Mouse (Mus musculus) heart, embryonic 16.5 days (tissue): ENCODE measurements at regions not wholly inside any gene's neighbourhood (a gene's known extent, or its start where the extent isn't known, plus 50 kb on each side); places are given as distances from the start of the nearest gene placed in this dataset.

Experiments used
- ATAC-seq: fragments of 200-750 bp; cut with Nextera tagmentation; replicated peaks from 2 replicates; pipeline ENCODE4 v1.8.0; 2017; ENCODE audit warnings: moderate number of reproducible peaks; ENCODE audit not compliant: insufficient read depth, low FRiP score; ENCODE audit errors: extremely low read depth
- H3K27ac ChIP-seq: fragments of 300-500 bp; sonication (generic); 2 replicates; pipeline ENCODE4 v1.5.1; 2014; ENCODE audit warnings: mild to moderate bottlenecking, low read length, control low read depth, moderate library complexity
- H3K27me3 ChIP-seq: fragments of 300-500 bp; sonication (generic); 2 replicates; pipeline ENCODE4 v1.6.1; 2014; ENCODE audit warnings: low read length, mixed read lengths; ENCODE audit not compliant: control insufficient read depth, insufficient read depth
- H3K36me3 ChIP-seq: fragments of 300-500 bp; sonication (generic); 2 replicates; pipeline ENCODE4 v1.6.1; 2014; ENCODE audit not compliant: control insufficient read depth, insufficient read depth
- H3K4me1 ChIP-seq: fragments of 300-500 bp; sonication (generic); 2 replicates; pipeline ENCODE4 v1.6.1; 2014; ENCODE audit warnings: low read length, mixed read lengths; ENCODE audit not compliant: control insufficient read depth, insufficient read depth
- H3K4me2 ChIP-seq: fragments of 300-500 bp; sonication (generic); 2 replicates; pipeline ENCODE4 v1.6.1; 2014; ENCODE audit warnings: low read depth, mild to moderate bottlenecking, control low read depth, low read length
- H3K4me3 ChIP-seq: fragments of 300-500 bp; sonication (generic); 2 replicates; pipeline ENCODE4 v1.5.1; 2014; ENCODE audit warnings: mild to moderate bottlenecking, control low read depth, low read length
- H3K9ac ChIP-seq: fragments of 300-500 bp; sonication (generic); 2 replicates; pipeline ENCODE4 v1.6.1; 2014; ENCODE audit warnings: low read length, control low read depth
- H3K9me3 ChIP-seq: fragments of 300-500 bp; sonication (generic); replicated peaks from 2 replicates; pipeline ENCODE4 v1.6.1; 2016; ENCODE audit warnings: low read length; ENCODE audit not compliant: control insufficient read depth
- WGBS: fragments of 180-500 bp; shearing (Covaris S2); extraction: QIAGEN DNeasy Blood & Tissue Kit; methylation state at CpG from one replicate; pipeline ENCODE4 v1.1.7; 2014; 5-methylcytosine and 5-hydroxymethylcytosine counted together

GRCm38 (mm10) chr10:56782265-56782664 lies 405.1 kb downstream of the Gja1 start:
- no peaks in the 10 kb centered on the region for H3K9me3 ChIP-seq
- H3K27me3 ChIP-seq, result no peaks in the 10 kb centered on the region
- no peaks in the 10 kb centered on the region for H3K36me3 ChIP-seq
- 84% methylated on average over 2 of the region's 2 CpGs for WGBS
- H3K4me3 ChIP-seq, result no peak overlapping the region
- H3K4me1 ChIP-seq, result no peaks in the 10 kb centered on the region
- no peak overlapping the region for H3K27ac ChIP-seq
- H3K4me2 ChIP-seq, result no peak overlapping the region
- no peak for ATAC-seq
- H3K9ac ChIP-seq, result no peak overlapping the region

DNA sequence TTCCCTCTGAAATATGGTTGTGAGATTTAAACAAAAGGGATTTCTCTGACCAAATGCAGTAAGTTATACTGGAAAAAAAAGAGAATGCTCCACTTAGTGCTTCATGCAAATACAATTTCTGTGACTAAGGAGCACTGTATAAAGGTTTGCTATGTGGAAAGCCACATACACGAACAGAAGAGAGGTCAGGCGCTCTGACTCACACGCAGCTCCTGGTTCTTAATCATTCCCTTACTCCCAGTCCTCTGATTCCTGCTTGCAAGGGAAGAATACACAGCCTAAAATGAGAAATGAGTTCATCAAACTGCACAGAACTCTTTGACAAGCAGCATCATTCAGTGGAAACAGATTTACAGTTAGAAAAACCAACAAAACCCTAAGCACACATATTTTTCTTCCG lies 406.8 kb downstream of the Gja1 start:
- Histone ChIP-seq H3K27ac (no peak overlapping the region), H3K36me3 (no peaks in the 10 kb centered on the region), H3K4me2 (no peak overlapping the region), H3K9ac (no peak overlapping the region), H3K27me3 (no peaks in the 10 kb centered on the region), H3K9me3 (no peaks in the 10 kb centered on the region), H3K4me3 (no peak overlapping the region), H3K4me1 (no peaks in the 10 kb centered on the region)
- WGBS, result 86% methylated on average over 4 of the region's 4 CpGs
- no peak for ATAC-seq

DNA sequence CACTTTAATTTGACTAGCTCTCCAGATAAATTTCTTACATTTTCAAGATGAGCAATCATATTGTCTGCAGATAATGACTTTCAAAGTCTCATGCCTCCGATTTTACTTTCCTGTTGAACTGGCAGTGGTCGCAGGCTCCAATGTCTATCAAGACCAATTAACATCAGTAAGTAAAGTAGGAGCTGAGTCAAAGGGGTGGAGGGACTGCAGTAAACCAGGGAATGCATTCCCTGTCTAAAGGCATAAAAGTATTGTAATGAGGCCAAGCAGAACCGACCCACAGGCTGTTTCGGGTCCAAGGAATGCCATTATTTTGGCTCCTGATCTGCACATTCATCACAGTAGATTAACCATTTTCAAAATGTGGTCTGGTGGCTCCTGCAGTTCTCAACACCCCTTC lies 411.0 kb downstream of the Gja1 start:
- 77% methylated on average over 4 of the region's 4 CpGs for WGBS
- H3K9me3 ChIP-seq, result no peaks in the 10 kb centered on the region
- H3K27ac ChIP-seq, result no peak overlapping the region
- H3K27me3 ChIP-seq, result no peaks in the 10 kb centered on the region
- H3K4me1 ChIP-seq, result no peaks in the 10 kb centered on the region; the same call in 1 of the 2 replicates
- ATAC-seq, result no peak
- H3K4me3 ChIP-seq, result no peak overlapping the region
- no peaks in the 10 kb centered on the region for H3K36me3 ChIP-seq
- H3K4me2 ChIP-seq, result no peak overlapping the region
- H3K9ac ChIP-seq, result no peak overlapping the region

GRCm38 (mm10) chr10:56793074-56793473 lies 415.9 kb downstream of the Gja1 start:
- WGBS, result 71% methylated on average over 8 of the region's 8 CpGs
- H3K9me3 ChIP-seq, result no peaks in the 10 kb centered on the region
- no peaks in the 10 kb centered on the region for H3K27me3 ChIP-seq
- H3K36me3 ChIP-seq, result no peaks in the 10 kb centered on the region
- no peak overlapping the region for H3K27ac ChIP-seq
- no peaks in the 10 kb centered on the region; the same call in 1 of the 2 replicates for H3K4me1 ChIP-seq
- H3K4me3 ChIP-seq, result no peak overlapping the region
- no peak for ATAC-seq
- H3K4me2 ChIP-seq, result no peak overlapping the region
- H3K9ac ChIP-seq, result no peak overlapping the region

- H3K4me2 ChIP-seq, result no peak overlapping the region
- no peaks in the 10 kb centered on the region for H3K9me3 ChIP-seq
- H3K4me3 ChIP-seq, result no peak overlapping the region
- no peaks in the 10 kb centered on the region for H3K4me1 ChIP-seq
- H3K36me3 ChIP-seq, result no peaks in the 10 kb centered on the region
- 68% methylated on average over 3 of the region's 3 CpGs for WGBS
- no peak for ATAC-seq
- no peak overlapping the region for H3K27ac ChIP-seq
- no peak overlapping the region for H3K9ac ChIP-seq
- H3K27me3 ChIP-seq, result no peaks in the 10 kb centered on the region
Observed at GRCm38 (mm10) chr10:56795396-56795795, 418.3 kb downstream of the Gja1 start.

GRCm38 (mm10) chr10:56799307-56799706 lies 422.2 kb downstream of the Gja1 start:
- H3K9ac ChIP-seq, result no peak overlapping the region
- WGBS, result 82% methylated on average over 3 of the region's 3 CpGs
- ATAC-seq, result no peak

GRCm38 (mm10) chr10:56799745-56800144 lies 422.6 kb downstream of the Gja1 start:
- no peaks in the 10 kb centered on the region for H3K36me3 ChIP-seq
- WGBS, result 65% methylated on average over 3 of the region's 3 CpGs
- no peaks in the 10 kb centered on the region for H3K4me1 ChIP-seq
- no peaks in the 10 kb centered on the region for H3K9me3 ChIP-seq
- H3K9ac ChIP-seq, result no peak overlapping the region
- H3K27me3 ChIP-seq, result no peaks in the 10 kb centered on the region
- no peak overlapping the region for H3K27ac ChIP-seq
- H3K4me2 ChIP-seq, result no peak overlapping the region
- H3K4me3 ChIP-seq, result no peak overlapping the region
- ATAC-seq, result no peak

More at GRCm38 (mm10) chr10:56799307-56799706, 422.2 kb downstream of the Gja1 start:
- H3K27ac ChIP-seq, result no peak overlapping the region
- no peak overlapping the region for H3K4me3 ChIP-seq
- no peaks in the 10 kb centered on the region for H3K36me3 ChIP-seq
- no peaks in the 10 kb centered on the region for H3K27me3 ChIP-seq
- no peaks in the 10 kb centered on the region for H3K9me3 ChIP-seq
- H3K4me2 ChIP-seq, result no peak overlapping the region
- H3K4me1 ChIP-seq, result no peaks in the 10 kb centered on the region

- 76% methylated on average over 1 of the region's 1 CpGs for WGBS
Observed at GRCm38 (mm10) chr10:56809006-56809405, 431.9 kb downstream of the Gja1 start.

DNA sequence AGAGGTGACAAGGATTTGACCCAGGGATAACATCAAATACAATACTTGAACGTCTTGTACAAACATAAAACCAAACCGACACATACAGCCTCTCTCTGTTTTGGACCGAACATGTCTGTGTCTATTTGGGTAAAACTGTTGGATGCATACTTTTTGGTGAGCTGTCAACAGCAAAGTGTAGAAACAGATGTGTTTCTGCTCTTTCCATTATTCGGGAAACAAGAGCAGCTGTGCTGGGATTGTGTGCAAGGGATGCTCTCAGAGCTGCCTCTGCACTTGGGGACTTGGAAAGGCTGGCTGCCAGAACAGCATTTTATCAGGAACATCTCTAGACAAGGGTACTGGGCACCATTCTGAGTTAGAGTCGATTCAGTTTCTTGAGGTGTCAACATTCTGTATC lies 445.0 kb downstream of the Gja1 start:
- Histone ChIP-seq H3K27me3 (no peaks in the 10 kb centered on the region), H3K4me3 (no peak overlapping the region), H3K9ac (no peak overlapping the region), H3K27ac (no peak overlapping the region), H3K4me2 (no peak overlapping the region), H3K4me1 (no peaks in the 10 kb centered on the region), H3K9me3 (no peaks in the 10 kb centered on the region), H3K36me3 (no peaks in the 10 kb centered on the region)
- no peak for ATAC-seq
- WGBS, result 47% methylated on average over 5 of the region's 5 CpGs

More at GRCm38 (mm10) chr10:56809006-56809405, 431.9 kb downstream of the Gja1 start:
- H3K9me3 ChIP-seq, result no peaks in the 10 kb centered on the region
- no peaks in the 10 kb centered on the region for H3K4me1 ChIP-seq
- H3K36me3 ChIP-seq, result no peaks in the 10 kb centered on the region
- no peak overlapping the region for H3K27ac ChIP-seq
- no peak for ATAC-seq
- H3K4me3 ChIP-seq, result no peak overlapping the region
- no peaks in the 10 kb centered on the region for H3K27me3 ChIP-seq
- H3K9ac ChIP-seq, result no peak overlapping the region
- H3K4me2 ChIP-seq, result no peak overlapping the region

- Histone ChIP-seq H3K4me3 (no peak overlapping the region), H3K9me3 (no peaks in the 10 kb centered on the region), H3K36me3 (no peaks in the 10 kb centered on the region), H3K27me3 (no peaks in the 10 kb centered on the region), H3K4me1 (no peaks in the 10 kb centered on the region), H3K27ac (no peak overlapping the region), H3K9ac (no peak overlapping the region), H3K4me2 (no peak overlapping the region)
- 93% methylated on average over 1 of the region's 1 CpGs for WGBS
- no peak for ATAC-seq
Observed at GRCm38 (mm10) chr10:56831331-56831730, 454.2 kb downstream of the Gja1 start.
